Comparison of ENCODE assay signal across 17 mouse cellular contexts in genomic region chr9:26798731-26799130, GRCm38 (mm10). TPM values are rescaled to one million over a fixed set of nuclear protein-coding genes. Genes with fewer than 3 reads are reported as not detected.
DNase-seq lines count a peak whose midpoint lies in the region.
"Had no signal": no experiment of that assay in that cellular context is flagged by ENCODE, and none has a peak within 500 bp of the region (broad histone marks: within the 10 kb centered on the region; RNA-seq: fewer than 3 reads in every experiment).

No protein-coding gene starts in this region.

- peak; percentile 61 for DNase-seq in kidney, adult 11 months
- DNase-seq in kidney, adult 18-20 months: no peak
- DNase-seq in kidney, adult 9 months: peak; percentile 79
- no peak for DNase-seq in kidney, postnatal 4 days
- DNase-seq in kidney, postnatal 25 days: peak; percentile 32 to 58
- no peak for DNase-seq in thymus, postnatal 0 days (ENCODE audit: low spot score)
- DNase-seq in MN1 (ENCODE audit: low spot score): no peak
- DNase-seq: adrenal gland, postnatal 10 days; cerebellum, adult 11 months; cerebellum, adult 2 months; cerebellum, adult 9-11 months; cerebellum, postnatal 25 days; forebrain, postnatal 0 days; gastrocnemius, adult 2 months; gastrocnemius, postnatal 14 days; heart, adult 11 months; heart, postnatal 36 days had no signal

RNA-seq across cellular contexts. Expression of gene Glb1l2, which starts 7.5 kb away (rescaled TPM):
- polyA plus RNA-seq in thymus, postnatal 0 days (2015; fragmentation: Nextera tagmentation; extraction: Ambion mirVana): 0.27 and 0.35 TPM in 2 replicates

Comparison
In these comparisons a context has a peak if more than half of its experiments do, and no peak if none do; other contexts are left out.
1. DNase-seq: peak in kidney, adult 11 months (single experiment), kidney, adult 9 months (single experiment) and kidney, postnatal 25 days (2 of 2); none in kidney, adult 18-20 months (single experiment), kidney, postnatal 4 days (0 of 2), thymus, postnatal 0 days (single experiment) and MN1 (single experiment).